Mouse (Mus musculus) activated CD4-positive, CD25-positive, alpha-beta regulatory T cell, adult 4 months (primary cell): Measurements from ENCODE around the gene Knop1. TPM values are rescaled to one million over a fixed set of nuclear protein-coding genes. Genes with fewer than 3 reads are reported as not detected.

Source experiments
- ATAC-seq: one replicate; pipeline ENCODE4 v1.8.0; 2017
- polyA plus RNA-seq, 2 experiments: library from polyadenylated mRNA; unstranded; fragments of 100-300 nt; shearing (Covaris generic); gene quantifications; one replicate each; pipeline ENCODE4 v1.2.1; 2017

Knop1 gene
- polyA plus RNA-seq, 2 experiments from 2014 or later, result 22.5 to 26.4 TPM

DNA sequence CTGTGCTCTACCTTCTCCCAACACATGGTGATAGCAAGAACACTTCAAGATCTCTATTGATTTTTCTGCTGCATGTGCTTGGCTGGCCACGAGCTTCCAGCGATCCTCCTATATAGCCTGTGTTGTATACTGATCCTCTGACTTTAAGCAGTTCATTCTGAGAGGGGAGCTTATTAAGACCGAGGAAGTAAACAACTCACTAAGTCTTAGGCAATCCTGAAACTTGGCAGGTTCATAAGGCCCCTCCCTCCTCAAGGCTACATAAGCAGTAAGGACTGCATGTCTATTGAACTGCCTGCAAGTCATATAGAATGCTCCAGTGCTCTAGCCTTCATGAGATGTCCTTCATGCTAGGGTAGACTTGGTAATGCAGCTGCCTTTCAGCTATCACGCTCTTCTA is 9.7 kb downstream of the Knop1 start:
- ATAC-seq, result no peak

DNA sequence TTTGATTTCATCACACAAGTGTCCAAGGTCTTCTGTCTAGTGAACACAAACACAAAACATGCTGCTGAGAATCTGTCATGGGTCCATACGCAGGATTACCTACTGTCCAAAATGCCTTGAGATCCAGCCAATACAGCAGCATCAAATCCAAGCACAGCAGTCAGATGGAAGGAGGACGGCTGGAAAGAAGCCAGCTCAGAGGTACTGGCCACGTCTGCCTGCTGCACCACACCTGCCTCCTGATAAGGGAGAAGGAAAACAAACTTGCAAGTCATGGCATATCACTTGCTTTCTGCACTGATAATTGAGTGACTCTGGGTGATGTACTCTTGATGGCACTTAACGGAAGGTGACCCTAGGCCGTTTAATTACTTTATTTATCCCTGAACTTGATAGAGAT is 10.9 kb downstream of the Knop1 start:
- no peak for ATAC-seq

DNA sequence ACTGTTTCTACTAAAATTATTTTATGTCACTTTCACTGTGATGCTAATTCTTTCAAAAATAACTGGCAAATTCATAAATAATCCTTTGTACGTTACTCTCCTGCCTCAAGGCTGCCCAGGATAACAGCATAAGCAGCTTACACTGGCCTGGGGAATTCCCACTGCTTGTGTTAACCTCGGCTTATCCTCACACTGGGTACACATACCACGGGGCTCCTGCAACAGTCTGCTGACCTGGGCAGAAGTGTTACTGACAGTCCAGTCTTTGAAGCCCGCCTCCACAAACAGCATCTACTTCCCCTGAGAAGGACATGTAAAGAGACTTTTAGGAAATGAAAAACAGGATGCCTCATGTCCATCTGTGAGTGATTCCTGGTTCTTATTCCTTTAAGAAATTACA is 13.1 kb downstream of the Knop1 start:
- no peak for ATAC-seq

DNA sequence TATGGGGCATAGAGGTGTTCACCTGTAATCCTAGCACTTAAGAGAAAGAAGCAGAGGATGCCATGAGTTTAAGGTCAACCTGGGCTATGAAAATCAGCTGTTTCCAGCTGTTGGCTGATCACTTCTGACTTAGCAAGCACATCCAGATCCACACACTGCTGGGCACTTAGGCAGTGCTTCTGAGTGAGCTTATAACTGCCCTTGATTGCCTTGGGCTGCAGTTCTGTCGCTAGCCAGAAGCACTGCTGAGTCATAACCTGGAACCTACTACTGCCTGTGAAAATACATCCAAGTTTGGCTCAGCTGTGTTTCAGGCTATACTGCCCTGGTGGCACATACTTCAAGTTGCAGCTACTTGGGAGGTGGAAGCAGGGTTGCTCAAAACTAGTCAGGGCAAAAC is 14.3 kb downstream of the Knop1 start:
- no peak for ATAC-seq

DNA sequence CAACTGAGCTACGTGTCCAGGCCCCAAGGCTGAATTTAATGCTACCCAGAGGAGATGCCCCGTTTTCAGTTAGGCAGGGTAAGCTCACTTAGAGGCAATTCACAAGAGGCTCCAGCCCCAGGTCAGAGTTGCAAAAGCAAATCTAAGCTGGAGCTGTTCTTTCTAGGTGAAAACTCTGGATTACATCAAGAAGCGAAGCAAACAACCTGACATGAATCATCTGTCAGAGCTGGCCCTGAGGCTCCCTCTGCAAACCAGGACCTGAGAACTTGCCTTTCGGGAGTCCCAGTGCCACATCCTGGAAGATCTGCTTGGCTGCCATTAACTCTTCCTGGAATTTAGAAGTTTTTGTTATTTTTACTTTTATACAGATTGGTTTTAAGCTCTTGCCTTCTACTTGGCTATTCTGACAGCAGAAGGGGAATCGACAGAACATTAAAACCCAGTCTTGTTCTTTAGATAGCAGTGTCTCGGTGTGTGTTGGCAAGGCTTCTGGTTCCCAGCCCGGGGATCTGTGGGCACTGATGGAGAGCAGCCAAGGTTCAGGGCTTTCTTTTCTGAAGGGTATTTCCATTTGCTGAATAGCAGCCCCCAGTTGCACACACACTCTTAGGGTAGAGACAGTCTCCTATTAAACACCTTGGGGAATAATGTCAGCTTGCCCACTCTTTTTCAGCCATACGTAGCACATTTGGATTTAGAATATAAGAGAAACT is 14.9 kb downstream of the Knop1 start:
- ATAC-seq, result no peak

DNA sequence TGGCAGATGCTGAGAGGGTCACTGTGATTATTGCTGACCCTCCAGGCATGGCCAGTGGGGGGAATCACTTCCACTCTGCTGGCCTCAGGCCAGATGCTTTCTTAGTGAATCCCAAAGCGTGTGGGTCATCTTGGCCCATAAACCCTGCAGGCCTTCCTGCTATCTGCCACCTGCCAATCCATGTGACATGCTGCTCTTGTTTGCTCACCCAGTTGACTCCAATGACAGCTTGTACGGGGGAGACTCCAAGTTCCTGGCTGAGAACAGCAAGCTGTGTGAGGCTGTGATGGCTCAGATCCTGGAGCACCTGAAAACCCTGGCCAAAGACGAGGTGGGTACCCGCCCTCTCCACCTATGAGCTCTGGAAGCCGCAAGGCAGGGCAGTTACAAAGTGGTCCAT is 18.2 kb downstream of the Knop1 start:
- no peak for ATAC-seq

DNA sequence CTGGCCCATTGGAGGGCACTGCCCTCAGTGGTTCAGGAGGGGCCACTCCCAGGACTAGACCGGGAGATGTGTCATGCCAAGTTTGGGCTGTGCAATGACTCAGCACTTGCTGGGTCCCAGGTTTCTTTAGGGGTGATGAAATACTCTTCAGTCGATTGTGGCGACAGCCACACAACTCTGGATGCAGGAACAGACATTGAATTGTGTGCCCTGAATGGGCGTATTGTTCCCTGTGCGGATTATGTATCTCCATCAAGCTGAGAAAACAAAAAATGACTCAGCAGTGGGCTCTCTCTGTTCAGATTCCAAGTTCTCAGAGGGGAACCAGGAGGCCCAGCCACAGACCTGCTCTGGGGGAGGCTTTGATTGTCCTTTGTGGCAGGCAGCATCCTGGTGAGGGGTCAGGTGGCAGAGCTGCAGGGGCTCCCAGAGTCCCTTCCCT is 28.1 kb downstream of the Knop1 start:
- ATAC-seq, result no peak

DNA sequence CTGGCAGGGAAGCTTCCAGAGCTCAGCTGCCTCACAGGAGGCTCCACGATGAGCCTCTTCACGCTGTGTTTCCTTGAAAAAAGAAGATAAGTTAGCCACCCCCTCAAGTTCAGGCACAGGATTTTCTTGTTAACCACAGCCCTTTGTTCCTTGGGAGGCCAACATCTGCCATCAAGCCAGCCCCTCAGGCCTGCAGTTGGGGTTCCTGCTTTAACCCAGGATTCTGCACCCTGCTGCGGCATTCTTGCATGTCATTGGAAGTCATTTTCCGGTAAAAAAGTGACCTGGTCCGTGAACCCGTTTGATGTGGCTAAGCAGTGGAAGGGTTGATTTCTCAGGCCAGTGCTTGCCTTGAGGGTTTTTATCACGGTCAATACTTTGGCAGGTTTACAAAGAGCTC is 31.6 kb downstream of the Knop1 start:
- ATAC-seq, result no peak

DNA sequence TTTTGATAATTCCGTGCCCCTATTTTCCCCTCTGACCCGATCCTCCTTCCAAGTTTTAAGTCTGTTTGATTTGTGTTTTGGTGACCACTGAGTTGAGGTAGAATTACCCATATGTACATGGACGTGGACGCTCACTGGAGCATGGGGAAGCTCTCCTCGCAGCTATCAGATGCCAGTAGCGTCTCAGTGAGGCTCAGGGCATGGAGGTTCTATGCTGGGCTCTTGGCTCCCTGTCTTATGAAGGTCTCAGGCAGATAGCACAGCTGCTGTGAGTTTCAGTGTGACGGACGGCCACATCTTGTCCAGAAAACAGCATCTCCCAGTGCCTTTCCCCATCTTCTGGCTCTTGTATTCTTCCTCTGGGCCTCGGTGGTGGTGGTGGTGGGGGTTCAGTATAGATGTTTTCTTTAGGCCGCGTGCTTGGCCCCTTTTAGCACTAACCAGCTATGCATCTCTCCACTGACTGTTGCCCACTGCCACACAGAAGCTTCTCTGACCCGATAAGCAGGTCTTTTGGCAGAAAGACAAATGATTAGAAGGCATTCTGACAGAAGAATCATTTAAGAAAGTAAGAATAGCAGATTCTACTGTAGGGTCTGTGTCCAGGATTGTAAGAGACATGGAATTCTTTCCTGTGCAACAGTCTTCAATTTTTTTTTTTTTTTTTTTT is 34.0 kb downstream of the Knop1 start:
- ATAC-seq, result no peak

DNA sequence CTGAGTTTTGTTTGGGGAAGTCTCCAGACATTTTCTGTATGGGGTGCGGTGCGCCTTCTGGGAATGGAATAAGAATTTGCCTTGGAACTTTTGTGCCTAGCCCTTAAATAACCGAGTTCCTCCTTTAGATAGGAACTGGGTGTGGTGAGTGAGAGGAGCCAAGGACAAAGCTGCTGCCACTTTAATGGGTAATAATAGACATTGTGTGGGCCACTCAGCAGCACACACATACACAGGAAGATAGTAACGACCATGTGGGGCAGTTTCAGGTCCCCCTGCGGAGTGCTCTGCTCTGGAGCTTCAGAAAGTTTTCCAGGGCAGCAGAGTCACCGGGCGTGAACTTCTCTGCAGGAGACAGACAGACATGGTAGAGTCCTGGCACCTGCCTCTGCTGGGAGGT is 34.7 kb downstream of the Knop1 start:
- ATAC-seq, result no peak

DNA sequence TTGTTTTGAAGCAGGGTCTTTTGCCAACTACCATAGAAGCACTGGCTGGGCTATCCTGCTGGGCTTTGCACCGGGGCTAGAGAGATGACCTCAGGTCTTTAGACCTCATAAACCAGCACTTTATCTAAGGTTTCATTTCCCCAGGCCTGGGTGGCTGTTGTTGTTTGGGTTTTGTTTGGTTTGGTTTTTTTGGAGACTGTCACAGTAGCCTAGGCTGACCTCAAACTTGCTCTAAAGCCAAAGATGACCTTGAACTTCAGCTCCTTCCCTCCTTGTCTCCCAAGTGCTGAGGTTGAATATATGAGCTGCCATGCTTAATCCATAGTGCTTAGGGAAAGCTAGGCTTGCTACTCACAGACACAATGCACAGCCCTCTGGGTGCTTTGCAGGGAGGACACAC is 36.4 kb downstream of the Knop1 start:
- ATAC-seq, result no peak

DNA sequence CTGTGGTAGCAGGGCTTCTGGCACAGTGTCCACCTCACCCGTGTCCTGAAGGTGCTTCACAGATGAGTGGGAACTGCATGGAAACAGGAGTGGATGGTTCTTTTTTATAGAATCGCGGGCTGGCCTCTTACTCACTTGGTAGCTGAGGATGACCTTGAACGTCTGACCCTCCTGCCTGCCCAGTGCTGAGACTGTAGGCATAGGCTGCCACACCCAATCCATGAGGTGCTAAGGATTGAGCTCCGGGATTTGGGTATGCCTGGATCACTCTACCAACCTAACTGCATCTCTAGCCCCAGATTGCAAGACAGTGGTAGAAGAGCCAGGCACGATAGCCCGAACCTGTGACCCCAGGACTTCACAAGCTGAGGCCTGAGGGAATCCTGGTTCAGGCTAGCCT is 38.3 kb downstream of the Knop1 start:
- ATAC-seq, result no peak

DNA sequence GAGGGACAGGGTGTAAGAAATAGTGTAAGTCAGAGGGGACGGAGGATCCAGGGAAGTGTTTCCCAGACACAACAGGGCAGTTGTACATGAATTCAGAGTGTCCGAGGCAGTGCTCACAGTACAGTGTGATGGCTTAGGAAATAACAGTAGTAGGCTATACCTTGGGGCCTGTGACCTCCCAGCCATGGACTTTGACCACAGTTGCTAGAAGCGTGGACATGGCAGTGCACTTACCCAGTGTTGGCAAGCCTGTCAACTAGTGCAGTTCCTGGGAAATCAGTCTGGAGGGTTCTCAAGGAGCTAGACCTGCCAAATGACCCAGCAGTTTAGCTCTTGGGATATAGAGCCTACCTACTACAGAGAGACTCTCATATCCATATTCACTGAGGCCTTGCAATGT is 39.8 kb downstream of the Knop1 start:
- ATAC-seq, result no peak

DNA sequence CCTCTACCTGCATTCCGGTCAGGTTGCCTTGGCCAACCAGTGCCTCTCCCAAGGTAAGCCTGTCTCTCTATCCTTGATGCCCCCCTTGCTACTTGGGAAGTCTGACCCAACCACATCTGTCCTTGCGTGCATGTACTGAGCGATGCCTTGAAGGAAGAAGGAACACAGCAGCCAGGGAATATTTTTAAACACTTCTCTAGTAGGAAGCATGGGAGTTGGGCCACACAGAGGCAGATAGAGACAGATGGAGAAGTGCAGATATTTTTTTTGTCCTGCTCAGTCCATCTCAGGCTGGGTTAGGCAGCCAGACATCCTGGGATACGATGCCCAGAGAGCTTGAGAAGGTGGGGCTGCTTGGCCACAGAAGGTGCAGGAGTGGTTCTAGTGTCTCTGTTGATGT is 42.5 kb downstream of the Knop1 start:
- no peak for ATAC-seq

DNA sequence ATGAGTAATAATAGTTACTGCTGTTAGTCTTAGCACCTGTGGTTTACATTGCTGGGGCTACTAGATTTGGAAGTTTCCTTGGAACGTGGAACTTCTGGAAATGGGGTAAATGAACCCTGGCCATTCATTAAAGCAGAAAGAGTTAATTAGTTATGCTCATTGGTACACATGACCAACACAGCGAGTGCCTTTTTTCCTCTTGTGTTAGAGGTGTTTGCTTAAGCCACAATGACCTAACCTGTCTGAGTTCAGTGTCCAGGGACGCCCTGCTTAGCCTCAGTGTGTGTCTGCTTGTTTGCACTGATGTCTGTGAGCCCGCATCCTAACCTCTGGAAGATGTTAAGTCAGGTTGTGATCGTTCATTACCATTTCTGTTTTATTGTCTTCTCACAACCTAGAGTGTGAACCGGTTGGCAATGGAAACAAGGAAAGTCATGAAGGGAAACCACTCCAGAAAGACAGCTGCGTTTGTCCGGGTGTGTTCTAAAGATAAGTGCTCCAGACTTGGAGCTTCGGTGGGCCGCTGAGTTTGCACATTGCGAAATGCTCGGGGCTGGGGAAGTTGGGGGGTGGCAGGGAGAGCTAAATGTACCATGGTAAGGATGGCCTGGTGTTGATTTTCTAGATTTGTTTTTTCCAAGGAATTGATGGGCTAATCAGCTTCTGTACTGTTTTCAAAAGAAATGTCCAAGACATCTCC is 44.5 kb downstream of the Knop1 start:
- ATAC-seq, result no peak

DNA sequence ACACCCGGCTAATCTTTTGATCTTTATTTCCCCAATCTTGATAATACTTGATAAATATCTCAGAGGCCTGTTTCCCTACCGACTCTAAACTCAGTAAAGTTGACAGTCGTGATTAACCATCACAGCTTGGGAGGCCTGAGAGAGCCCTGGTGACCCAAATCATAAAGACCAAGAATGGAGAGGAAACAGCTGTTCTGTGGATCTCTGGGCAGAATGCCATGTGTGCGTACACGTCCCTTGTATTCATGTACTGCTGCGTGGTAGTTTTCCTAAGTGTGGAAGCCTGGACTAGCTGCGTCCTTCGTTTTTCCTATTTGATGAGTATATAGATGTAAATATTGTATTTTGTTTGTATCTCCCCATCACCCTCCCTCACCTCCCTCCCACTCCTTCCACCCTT is 48.2 kb downstream of the Knop1 start:
- no peak for ATAC-seq

DNA sequence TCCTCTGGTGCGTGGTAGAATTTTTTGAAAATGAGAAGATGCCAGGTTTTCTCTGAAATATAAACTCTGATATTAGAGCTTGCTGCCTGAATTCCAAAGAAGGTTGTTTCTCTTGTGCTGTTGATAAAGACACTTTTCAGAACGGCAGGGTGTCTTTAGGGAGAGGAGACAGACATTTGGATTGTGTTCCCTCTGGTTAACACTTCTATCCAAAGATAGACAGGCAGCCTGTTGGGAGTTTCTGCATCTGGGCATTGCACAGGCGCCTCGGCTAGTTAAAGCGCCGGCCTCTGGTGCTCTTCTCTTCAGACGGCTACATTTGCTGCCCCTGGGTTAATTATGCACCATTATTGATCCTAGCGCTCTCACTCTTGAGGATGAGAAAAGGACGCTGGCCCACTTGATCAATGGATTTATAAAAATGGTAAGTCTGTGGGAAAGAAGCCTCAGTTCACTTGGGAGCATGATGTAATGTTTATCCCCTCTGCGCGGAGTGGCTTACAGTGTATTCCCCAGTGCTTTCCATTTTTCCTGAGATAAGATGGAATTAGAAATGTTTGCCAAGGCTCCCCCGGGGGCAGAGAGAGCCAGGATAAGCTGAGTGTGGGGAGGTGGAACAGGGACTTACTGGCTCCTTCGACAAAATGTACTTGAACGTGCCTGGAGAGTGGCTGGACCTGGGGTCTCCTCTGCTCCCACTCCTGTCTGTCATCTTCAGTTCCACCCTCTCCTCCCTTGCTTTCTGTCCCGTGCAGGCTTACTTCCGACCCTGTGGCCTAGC is 49.2 kb downstream of the Knop1 start:
- no peak for ATAC-seq

DNA sequence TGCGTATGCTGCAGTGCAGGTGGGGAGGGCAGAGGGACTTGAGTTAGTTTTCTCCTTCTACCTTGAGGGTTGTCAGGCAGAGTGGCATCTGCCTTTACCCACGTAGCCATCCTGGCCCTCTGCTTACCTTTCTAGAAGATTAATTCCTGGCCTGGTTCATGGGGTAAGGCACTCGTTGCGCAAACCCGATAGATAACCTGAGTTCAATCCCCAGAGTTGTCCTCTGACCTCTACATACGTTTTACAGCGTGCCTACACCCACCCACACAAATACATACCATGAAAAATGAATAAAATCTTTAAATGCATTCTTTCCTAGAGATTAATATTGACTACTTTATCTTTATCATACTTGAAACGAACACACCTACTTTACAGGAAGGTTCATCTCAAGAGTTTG is 52.6 kb downstream of the Knop1 start:
- no peak for ATAC-seq

DNA sequence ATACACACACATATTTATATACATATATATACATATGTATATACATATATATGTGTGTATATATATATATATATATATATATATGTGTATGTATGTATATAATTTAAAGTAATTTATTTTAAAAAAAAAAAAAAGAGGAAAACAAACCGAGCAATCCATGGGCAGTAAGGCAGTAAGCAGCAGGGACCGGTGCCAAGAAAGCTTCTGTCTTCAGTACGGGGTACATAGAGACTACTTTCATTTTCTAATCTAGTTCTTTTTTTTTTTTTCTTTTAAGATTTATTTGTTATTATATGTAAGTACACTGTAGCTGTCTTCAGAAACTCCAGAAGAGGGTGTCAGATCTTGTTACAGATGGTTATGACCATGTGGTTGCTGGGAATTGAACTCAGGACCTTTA is 54.3 kb downstream of the Knop1 start:
- no peak for ATAC-seq

DNA sequence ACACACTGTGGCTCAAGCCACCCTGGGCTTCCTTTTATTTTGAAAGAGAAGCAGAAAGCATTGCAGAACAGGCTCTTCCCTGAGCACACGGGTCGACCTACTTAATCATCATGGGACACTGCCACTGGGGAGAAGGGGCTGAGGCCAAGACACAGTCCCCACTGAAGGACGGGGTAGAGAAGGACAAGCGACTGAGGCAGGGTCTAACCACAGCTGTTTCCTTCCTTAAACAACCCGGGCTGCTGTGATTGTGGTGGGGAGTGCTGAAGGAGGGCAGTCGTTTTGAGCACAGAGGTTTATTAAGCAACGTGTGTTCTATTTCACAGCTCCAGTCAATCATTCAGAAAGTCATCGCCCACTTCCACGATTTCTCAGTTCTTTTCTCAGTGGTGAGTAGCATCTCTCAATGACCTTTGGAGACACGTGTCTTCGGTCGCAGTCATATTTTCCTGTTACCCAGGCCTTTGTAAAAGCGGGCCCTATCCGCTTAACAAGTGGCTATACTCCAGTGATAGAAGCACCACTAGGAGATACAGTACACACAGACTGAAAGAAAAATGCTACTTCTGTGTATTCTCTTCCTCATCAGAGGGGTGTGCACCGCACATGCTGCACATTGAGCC is 55.8 kb downstream of the Knop1 start:
- no peak for ATAC-seq

DNA sequence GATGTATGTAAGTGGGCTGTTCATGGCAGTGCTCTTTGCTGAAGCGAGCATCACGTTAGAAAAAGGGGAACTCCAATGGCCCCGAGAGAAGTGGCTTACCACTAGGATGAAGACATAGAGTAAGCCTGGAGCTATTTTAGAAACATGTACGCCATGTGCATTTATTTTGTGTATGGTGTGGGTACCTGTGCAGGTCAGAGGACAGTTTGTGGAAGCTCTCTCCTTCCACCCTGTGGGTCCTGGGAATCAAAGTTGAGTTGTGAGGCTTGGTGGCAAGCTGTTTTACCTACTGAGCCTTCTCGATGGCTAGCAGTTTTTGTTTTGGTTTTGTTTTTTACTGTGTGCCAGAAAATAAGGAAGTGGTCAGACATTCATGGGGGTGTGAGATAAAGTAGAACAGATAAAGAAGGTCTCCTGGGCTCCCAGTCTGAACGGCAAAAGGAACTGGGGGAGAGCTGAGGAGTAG is 57.9 kb downstream of the Knop1 start:
- no peak for ATAC-seq

DNA sequence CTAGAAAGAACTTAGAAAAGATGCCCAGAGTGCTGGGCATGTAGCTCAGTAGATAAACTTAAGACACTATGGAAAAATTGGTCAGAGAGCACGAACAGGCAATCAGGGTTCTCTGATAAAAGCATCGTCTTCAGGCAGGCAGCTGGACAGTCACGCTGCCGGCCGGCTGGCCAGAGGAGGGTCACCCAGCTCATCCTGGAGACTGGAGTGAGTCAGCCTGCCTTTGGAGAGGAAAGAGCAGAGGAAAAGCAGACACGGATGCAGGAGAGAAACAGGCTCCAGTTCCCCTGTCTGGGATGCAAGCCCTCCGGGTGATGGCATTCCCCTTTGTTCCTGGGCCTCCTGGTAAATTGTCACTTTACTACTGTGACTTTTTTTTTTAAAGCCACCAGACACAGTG is 58.5 kb downstream of the Knop1 start:
- no peak for ATAC-seq

DNA sequence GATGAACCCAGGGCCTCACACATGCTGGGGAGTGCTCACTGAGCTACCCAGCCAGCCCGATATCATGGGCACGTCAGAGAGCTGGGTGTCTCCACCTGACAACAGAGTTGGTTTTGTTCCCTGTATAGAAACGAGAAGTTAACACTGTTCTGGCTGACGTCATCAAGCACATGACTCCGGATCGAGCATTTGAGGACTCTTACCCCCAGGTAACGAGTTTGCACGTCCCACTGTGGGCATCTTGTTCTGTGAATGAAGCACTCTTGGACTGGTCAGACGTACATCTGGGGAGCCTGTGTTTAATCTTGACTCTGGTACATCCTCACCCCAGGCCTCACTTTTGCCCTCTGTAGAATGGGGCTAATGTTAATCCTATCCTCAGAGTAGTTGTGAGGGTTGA is 59.2 kb downstream of the Knop1 start:
- ATAC-seq, result no peak
